Mouse (Mus musculus) embryonic facial prominence, embryonic 14.5 days (tissue): ENCODE measurements around the gene Mllt3. TPM values are rescaled to one million over a fixed set of nuclear protein-coding genes. Genes with fewer than 3 reads are reported as not detected.

ENCODE experiments used
- ATAC-seq: fragments of 200-750 bp; cut with Nextera tagmentation; 2 replicates; pipeline ENCODE4 v1.8.0; 2017; ENCODE audit warnings: low read depth, moderate number of reproducible peaks, moderate TSS enrichment
- DNase-seq: peaks from one replicate; pipeline ENCODE4 v3.0.0-alpha.2; 2015; ENCODE audit warnings: low spot score
- H3K27ac ChIP-seq: fragments of 300-500 bp; sonication (generic); replicated peaks from 2 replicates; pipeline ENCODE4 v1.5.1; 2014; ENCODE audit warnings: low read depth, mild to moderate bottlenecking, low read length, moderate library complexity
- H3K27me3 ChIP-seq: fragments of 300-500 bp; sonication (generic); replicated peaks from 2 replicates; pipeline ENCODE4 v1.6.1; 2014; ENCODE audit warnings: low read length; ENCODE audit not compliant: control insufficient read depth, insufficient read depth
- H3K36me3 ChIP-seq: fragments of 300-500 bp; sonication (generic); 2 replicates; pipeline ENCODE4 v1.6.1; 2014; ENCODE audit warnings: low read length, mixed read lengths; ENCODE audit not compliant: control insufficient read depth, insufficient read depth
- H3K4me1 ChIP-seq: fragments of 300-500 bp; sonication (generic); 2 replicates; pipeline ENCODE4 v1.6.1; 2014; ENCODE audit warnings: antibody characterized with exemption, low read length; ENCODE audit not compliant: control insufficient read depth, insufficient read depth
- H3K4me2 ChIP-seq: fragments of 300-500 bp; sonication (generic); 2 replicates; pipeline ENCODE4 v1.6.1; 2014; ENCODE audit warnings: low read depth, mild to moderate bottlenecking, low read length, moderate library complexity, mixed read lengths
- H3K4me3 ChIP-seq: fragments of 300-500 bp; sonication (generic); 2 replicates; pipeline ENCODE4 v1.5.1; 2014; ENCODE audit warnings: low read depth, mild to moderate bottlenecking, low read length
- H3K9ac ChIP-seq: fragments of 300-500 bp; sonication (generic); 2 replicates; pipeline ENCODE4 v1.6.1; 2014; ENCODE audit warnings: low read depth, mild to moderate bottlenecking, low read length, moderate library complexity, mixed read lengths
- H3K9me3 ChIP-seq: fragments of 300-500 bp; sonication (generic); 2 replicates; pipeline ENCODE4 v1.6.1; 2016; ENCODE audit warnings: low read length; ENCODE audit not compliant: control insufficient read depth
- WGBS: fragments of 180-500 bp; shearing (Covaris S2); extraction: QIAGEN DNeasy Blood & Tissue Kit; methylation state at CpG from one replicate; pipeline ENCODE4 v1.1.7; 2014; 5-methylcytosine and 5-hydroxymethylcytosine counted together
- polyA plus RNA-seq: library from polyadenylated mRNA; unstranded; fragments of >200 nt; fragmentation: Nextera tagmentation; extraction: Ambion mirVana; gene quantifications from 2 replicates; pipeline ENCODE4 v1.2.1, GENCODE M21; 2014

Gene Mllt3
- polyA plus RNA-seq, 1 experiment from 2014 or later, result 55.0 TPM

- ATAC-seq, result peak; percentile 62; the same call in 1 of the 2 replicates
- Histone ChIP-seq H3K9me3 (no peaks in the 10 kb centered on the region), H3K4me3 (no peak overlapping the region), H3K36me3 (no peaks in the 10 kb centered on the region), H3K4me2 (no peak overlapping the region), H3K27ac (no peak overlapping the region), H3K27me3 (no peaks in the 10 kb centered on the region), H3K4me1 (0 out of 2 replicates have a peak, but pooled peaks cover 6% of the 10 kb centered on the region), H3K9ac (no peak overlapping the region)
- DNase-seq, result peak; percentile 67
- 63% methylated on average over 6 of the region's 6 CpGs for WGBS
Observed at GRCm38 (mm10) chr4:87723448-87723847, 309.7 kb downstream of the Mllt3 start.

Other genes with a start within 250 kb of the Mllt3 start
- gene Focad, start 61.3 kb upstream of the Mllt3 start, polyA plus RNA-seq, result 18.6 and 21.0 TPM in 2 replicates